Mouse (Mus musculus) megakaryocyte, embryonic 14.5 days (primary cell): ENCODE results near the gene Pramel7. TPM values are rescaled to one million over a fixed set of nuclear protein-coding genes. Genes with fewer than 3 reads are reported as not detected.

Experiments used
- H3K27me3 ChIP-seq: replicated peaks from 2 replicates; pipeline ENCODE3; 2012; ENCODE audit warnings: inconsistent platforms
- H3K36me3 ChIP-seq: replicated peaks from 2 replicates; pipeline ENCODE3; 2012; ENCODE audit warnings: low read length, inconsistent platforms, mixed read lengths
- H3K4me1 ChIP-seq: 2 replicates; pipeline ENCODE4 v1.6.1; 2012; ENCODE audit warnings: inconsistent platforms
- H3K4me3 ChIP-seq: replicated peaks from 2 replicates; pipeline ENCODE3; 2012; ENCODE audit warnings: moderate library complexity, mild to moderate bottlenecking, inconsistent platforms
- H3K9me3 ChIP-seq: 2 replicates; pipeline ENCODE4 v1.6.1; 2012; ENCODE audit warnings: inconsistent platforms
- FLI1 ChIP-seq: IDR thresholded peaks from 2 replicates; pipeline ENCODE4 v1.6.1; 2012; ENCODE audit warnings: low read length, inconsistent platforms, mixed read lengths
- GATA1 ChIP-seq: IDR thresholded peaks from 3 replicates; pipeline ENCODE4 v1.6.1; 2012; ENCODE audit warnings: mixed read lengths, low read length, inconsistent platforms, borderline replicate concordance
- polyA plus RNA-seq: library from polyadenylated mRNA; stranded (reverse); fragments of >175 nt; gene quantifications from 2 replicates; pipeline ENCODE4 v1.2.3, GENCODE M21; 2012; ENCODE audit warnings: low replicate concordance; ENCODE audit not compliant: insufficient read depth

Pramel7 gene
- polyA plus RNA-seq, 1 experiment, result not detected

DNA sequence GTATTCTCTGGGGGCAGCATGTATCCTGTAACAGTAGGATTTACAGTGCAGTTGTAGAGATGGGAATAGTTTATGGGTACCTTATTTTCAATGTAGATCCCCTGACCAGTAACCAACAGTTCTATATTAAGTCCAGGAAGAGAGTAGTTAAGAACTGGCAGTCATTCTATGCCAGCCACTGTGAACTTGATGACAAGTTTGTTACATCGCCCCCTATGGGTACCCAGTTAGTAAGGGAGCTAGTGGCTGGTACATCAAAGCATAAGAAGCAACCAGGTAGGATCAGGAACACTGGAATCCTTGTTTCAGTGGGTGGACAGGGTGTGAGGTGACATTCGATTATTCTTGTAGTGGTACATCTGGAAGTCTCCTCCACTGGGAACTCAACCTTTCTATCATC is 14.6 kb downstream of the Pramel7 start:
- Histone ChIP-seq H3K4me1 (no peaks in the 10 kb centered on the region), H3K9me3 (peaks cover 11% of the 10 kb centered on the region; the same call in 1 of the 2 replicates), H3K27me3 (no peaks in the 10 kb centered on the region), H3K36me3 (no peaks in the 10 kb centered on the region), H3K4me3 (no peak overlapping the region)
- TF ChIP-seq FLI1, result no peak
- no peak for TF ChIP-seq GATA1

DNA sequence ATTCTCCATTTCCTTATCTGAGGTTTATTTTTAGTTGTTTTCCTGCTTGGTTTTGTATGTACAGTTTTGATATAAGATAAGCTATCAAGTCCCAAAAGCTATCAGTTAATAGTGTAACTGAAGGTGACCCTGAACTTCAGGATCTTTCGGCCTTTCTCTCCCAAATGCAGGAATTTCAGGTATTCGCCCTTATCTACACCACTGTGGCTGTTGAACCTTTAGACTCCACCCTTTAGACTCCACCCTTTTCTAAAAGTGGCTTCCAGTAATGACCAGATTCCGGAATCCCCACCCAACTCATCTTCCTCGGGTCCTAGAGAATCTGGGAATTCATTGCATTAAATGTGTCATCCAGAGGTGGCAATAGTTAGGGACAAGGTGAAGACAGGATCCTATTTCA is 15.7 kb downstream of the Pramel7 start:
- Histone ChIP-seq H3K4me3 (no peak overlapping the region), H3K9me3 (peaks cover 11% of the 10 kb centered on the region; the same call in 1 of the 2 replicates), H3K4me1 (no peaks in the 10 kb centered on the region), H3K27me3 (no peaks in the 10 kb centered on the region), H3K36me3 (no peaks in the 10 kb centered on the region)
- no peak for TF ChIP-seq FLI1
- TF ChIP-seq GATA1, result no peak

DNA sequence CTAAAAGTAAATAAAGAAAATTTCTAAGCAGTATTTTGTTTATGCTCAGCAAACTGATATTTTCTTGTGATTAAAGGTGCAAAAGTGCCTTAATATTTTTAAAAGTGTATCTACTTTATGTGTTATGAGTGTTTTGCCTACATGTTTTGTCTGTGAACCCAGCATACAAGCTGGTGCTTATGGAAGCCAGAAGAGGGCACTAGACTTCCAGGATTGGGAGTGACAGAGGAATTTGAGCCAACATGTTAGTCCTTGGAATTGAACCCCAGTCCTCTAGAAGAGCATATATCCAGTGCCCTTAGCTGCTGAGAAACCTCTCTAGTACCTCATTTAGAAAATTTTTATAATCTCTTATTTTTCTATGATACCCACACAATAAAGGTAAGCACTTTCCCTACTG is 16.7 kb downstream of the Pramel7 start:
- no peaks in the 10 kb centered on the region for H3K4me1 ChIP-seq
- peaks cover 14% of the 10 kb centered on the region; the same call in 1 of the 2 replicates for H3K9me3 ChIP-seq

DNA sequence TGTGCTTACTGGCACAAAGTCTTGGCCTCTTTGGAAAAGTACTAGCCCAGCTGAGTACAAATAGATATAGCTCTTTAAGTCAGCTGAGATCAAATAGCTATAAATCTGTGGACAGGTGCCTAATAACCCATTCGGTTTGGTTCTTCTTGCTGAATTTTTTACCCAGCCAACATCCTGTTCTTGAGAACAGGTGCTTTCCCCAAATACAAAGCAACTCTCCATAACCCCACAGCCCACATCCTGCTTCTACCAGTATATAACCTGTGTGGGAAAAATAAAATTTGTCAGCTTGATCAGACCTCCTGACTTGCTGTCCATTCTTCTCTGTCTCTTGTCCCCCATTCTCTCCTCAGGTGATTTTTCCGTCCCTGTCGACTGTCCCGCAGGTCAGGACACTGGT is 35.1 kb downstream of the Pramel7 start:
- H3K27me3 ChIP-seq, result no peaks in the 10 kb centered on the region
- no peak overlapping the region for H3K4me3 ChIP-seq
- H3K36me3 ChIP-seq, result no peaks in the 10 kb centered on the region
- H3K4me1 ChIP-seq, result no peaks in the 10 kb centered on the region
- H3K9me3 ChIP-seq, result 0 out of 2 replicates have a peak, but pooled peaks cover 3% of the 10 kb centered on the region
- TF ChIP-seq GATA1 (no peak), FLI1 (no peak)

More for the DNA sequence above, 16.7 kb downstream of the Pramel7 start:
- TF ChIP-seq GATA1 (no peak), FLI1 (no peak)
- Histone ChIP-seq H3K27me3 (no peaks in the 10 kb centered on the region), H3K4me3 (no peak overlapping the region), H3K36me3 (no peaks in the 10 kb centered on the region)

DNA sequence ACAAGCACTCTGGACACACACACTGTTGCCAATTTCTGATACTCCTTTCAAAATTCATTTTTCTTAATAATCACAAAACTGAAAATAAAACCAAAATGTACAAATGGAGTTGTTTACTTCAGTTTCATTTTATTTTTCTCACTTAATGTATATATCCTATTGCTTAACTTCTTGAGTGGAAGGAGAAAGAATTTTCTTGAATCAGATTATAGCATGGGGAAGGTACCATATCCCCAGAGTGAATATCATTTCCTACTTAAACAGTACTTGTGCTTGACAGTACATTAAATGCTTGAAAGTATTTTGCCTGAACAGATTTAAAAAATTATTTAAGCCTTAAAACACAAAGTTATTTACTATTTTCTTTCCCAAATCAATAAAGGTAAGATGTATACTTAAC is 43.2 kb downstream of the Pramel7 start, which contains the start of gene Olfr1126:
TSS of gene Olfr1126 (plus strand) at position 301 of the 400 bp plus-strand sequence.
- no peaks in the 10 kb centered on the region for H3K36me3 ChIP-seq
- no peaks in the 10 kb centered on the region for H3K27me3 ChIP-seq
- no peaks in the 10 kb centered on the region for H3K9me3 ChIP-seq
- H3K4me1 ChIP-seq, result no peaks in the 10 kb centered on the region
- TF ChIP-seq FLI1 (no peak), GATA1 (no peak)
- H3K4me3 ChIP-seq, result no peak within 1 kb of the TSS

Other genes with a start within 250 kb of the Pramel7 start
- gene Olfr1115, start 249.1 kb downstream of the Pramel7 start, polyA plus RNA-seq, result not detected in 2 replicates
- not detected in 2 replicates for gene Olfr1116, start 229.6 kb downstream of the Pramel7 start, polyA plus RNA-seq
- 0.43 TPM in 1 of 2 replicates, not detected in the other for gene Olfr1118, start 189.5 kb downstream of the Pramel7 start, polyA plus RNA-seq
- gene Olfr1120, start 142.3 kb downstream of the Pramel7 start, polyA plus RNA-seq, result not detected in 2 replicates
- gene Olfr1121, start 127.2 kb downstream of the Pramel7 start, polyA plus RNA-seq, result not detected in 2 replicates
- not detected in 2 replicates for gene Olfr1122, start 111.2 kb downstream of the Pramel7 start, polyA plus RNA-seq
- not detected in 2 replicates for gene Olfr1123, start 80.5 kb downstream of the Pramel7 start, polyA plus RNA-seq
- gene Olfr1124, start 66.8 kb downstream of the Pramel7 start, polyA plus RNA-seq, result not detected in 2 replicates
- not detected in 2 replicates for gene Olfr1126, start 43.1 kb downstream of the Pramel7 start, polyA plus RNA-seq
- not detected in 2 replicates for gene Pramel6, start 9.5 kb upstream of the Pramel7 start, polyA plus RNA-seq
- not detected in 2 replicates for gene Olfr153, start 34.7 kb upstream of the Pramel7 start, polyA plus RNA-seq
- not detected in 2 replicates for gene Olfr1128, start 48.4 kb upstream of the Pramel7 start, polyA plus RNA-seq
- gene Olfr1129, start 76.8 kb upstream of the Pramel7 start, polyA plus RNA-seq, result not detected in 2 replicates
- gene Olfr1130, start 109.1 kb upstream of the Pramel7 start, polyA plus RNA-seq, result not detected in 2 replicates
- gene Olfr1131, start 130.0 kb upstream of the Pramel7 start, polyA plus RNA-seq, result not detected in 2 replicates
- not detected in 2 replicates for gene Olfr1132, start 140.4 kb upstream of the Pramel7 start, polyA plus RNA-seq
- gene Olfr1133, start 150.3 kb upstream of the Pramel7 start, polyA plus RNA-seq, result not detected in 2 replicates
- gene Olfr1134, start 161.4 kb upstream of the Pramel7 start, polyA plus RNA-seq, result not detected in 2 replicates
- not detected in 2 replicates for gene Olfr1135, start 176.6 kb upstream of the Pramel7 start, polyA plus RNA-seq
- not detected in 2 replicates for gene Olfr1136, start 196.9 kb upstream of the Pramel7 start, polyA plus RNA-seq
- gene Olfr1137, start 216.1 kb upstream of the Pramel7 start, polyA plus RNA-seq, result 0.71 TPM in 1 of 2 replicates, not detected in the other
- gene Olfr1138, start 242.9 kb upstream of the Pramel7 start, polyA plus RNA-seq, result not detected in 2 replicates
- not detected in 2 replicates for gene Olfr1140, start 246.7 kb upstream of the Pramel7 start, polyA plus RNA-seq